Mouse (Mus musculus) liver, embryonic 14.5 days (tissue): ENCODE data around the gene Qdpr. TPM values are rescaled to one million over a fixed set of nuclear protein-coding genes. Genes with fewer than 3 reads are reported as not detected.
A peak's percentile ranks its signal among the peaks of the same experiment; 100 is the strongest.

Source experiments
- ATAC-seq: fragments of 200-750 bp; cut with Nextera tagmentation; 2 replicates; pipeline ENCODE4 v1.8.0; 2017; ENCODE audit warnings: moderate number of reproducible peaks, mild to moderate bottlenecking, moderate library complexity; ENCODE audit not compliant: insufficient read depth
- DNase-seq, 3 experiments: peaks; one replicate each; pipeline ENCODE4 v3.0.0-alpha.2; 2012 to 2013; ENCODE audit warnings: low read depth in 3 of 3, low spot score in 3 of 3
- H3K27ac ChIP-seq: fragments of 300-500 bp; sonication (generic); 2 replicates; pipeline ENCODE4 v1.5.1; 2014; ENCODE audit warnings: moderate library complexity, mild to moderate bottlenecking, control low read depth, inconsistent platforms
- H3K27me3 ChIP-seq: fragments of 300-500 bp; sonication (generic); 2 replicates; pipeline ENCODE4 v1.6.1; 2014; ENCODE audit warnings: mild to moderate bottlenecking, low read length, moderate library complexity; ENCODE audit not compliant: control insufficient read depth, insufficient read depth
- H3K36me3 ChIP-seq: fragments of 300-500 bp; sonication (generic); replicated peaks from 2 replicates; pipeline ENCODE4 v1.6.1; 2014; ENCODE audit warnings: low read depth; ENCODE audit not compliant: control insufficient read depth, insufficient read depth
- H3K4me1 ChIP-seq, 2 experiments: fragments of 200-500 bp in 1 of 2; fragments of 300-500 bp in 1 of 2; sonication (generic) in 1 of 2; replicated peaks; 2 replicates each; pipeline ENCODE4 v1.6.1; 2012 to 2014; ENCODE audit warnings: antibody characterized with exemption in 1 of 2, inconsistent platforms in 1 of 2, low read length in 1 of 2; ENCODE audit not compliant: control insufficient read depth in 2 of 2, insufficient read depth in 2 of 2
- H3K4me2 ChIP-seq: fragments of 300-500 bp; sonication (generic); 2 replicates; pipeline ENCODE4 v1.6.1; 2014; ENCODE audit warnings: low read depth, mild to moderate bottlenecking, control low read depth, moderate library complexity
- H3K4me3 ChIP-seq, 2 experiments: fragments of 200-500 bp in 1 of 2; fragments of 300-500 bp in 1 of 2; sonication (generic) in 1 of 2; 2 replicates each; pipeline ENCODE4 v1.5.1; 2012 to 2014; ENCODE audit warnings: low read depth in 2 of 2, low read length in 2 of 2, mild to moderate bottlenecking in 2 of 2, control low read depth in 1 of 2, inconsistent platforms in 1 of 2, moderate library complexity in 1 of 2; ENCODE audit not compliant: insufficient read depth in 1 of 2
- H3K9ac ChIP-seq: fragments of 300-500 bp; sonication (generic); replicated peaks from 2 replicates; pipeline ENCODE4 v1.6.1; 2014; ENCODE audit warnings: mild to moderate bottlenecking, control low read depth, moderate library complexity
- H3K9me3 ChIP-seq: fragments of 300-500 bp; sonication (generic); 2 replicates; pipeline ENCODE4 v1.6.1; 2016; ENCODE audit warnings: low read length, mixed read lengths; ENCODE audit not compliant: control insufficient read depth
- CTCF ChIP-seq: IDR thresholded peaks from 2 replicates; pipeline ENCODE4 v1.5.1; 2016; ENCODE audit warnings: antibody characterized with exemption, low read depth, control low read depth
- EP300 ChIP-seq: IDR thresholded peaks from 2 replicates; pipeline ENCODE4 v1.6.1; 2016; ENCODE audit warnings: antibody characterized with exemption, low read depth
- WGBS: fragments of 180-500 bp; shearing (Covaris S2); extraction: QIAGEN DNeasy Blood & Tissue Kit; methylation state at CpG from one replicate; pipeline ENCODE4 v1.1.7; 2014; ENCODE audit not compliant: insufficient replicate concordance; 5-methylcytosine and 5-hydroxymethylcytosine counted together
- polyA plus RNA-seq, 2 experiments: library from polyadenylated mRNA; depleted of rRNA in 1 of 2; stranded (reverse) in 1 of 2; unstranded in 1 of 2; fragments of >200 nt; fragmentation: Nextera tagmentation in 1 of 2; extraction: Ambion mirVana in 1 of 2; gene quantifications; 2 replicates each; pipeline versions ENCODE4 v1.2.1 to v1.2.3; 2012 to 2014

Gene Qdpr
- polyA plus RNA-seq, 2 experiments: 32.6 to 61.1 TPM

DNA sequence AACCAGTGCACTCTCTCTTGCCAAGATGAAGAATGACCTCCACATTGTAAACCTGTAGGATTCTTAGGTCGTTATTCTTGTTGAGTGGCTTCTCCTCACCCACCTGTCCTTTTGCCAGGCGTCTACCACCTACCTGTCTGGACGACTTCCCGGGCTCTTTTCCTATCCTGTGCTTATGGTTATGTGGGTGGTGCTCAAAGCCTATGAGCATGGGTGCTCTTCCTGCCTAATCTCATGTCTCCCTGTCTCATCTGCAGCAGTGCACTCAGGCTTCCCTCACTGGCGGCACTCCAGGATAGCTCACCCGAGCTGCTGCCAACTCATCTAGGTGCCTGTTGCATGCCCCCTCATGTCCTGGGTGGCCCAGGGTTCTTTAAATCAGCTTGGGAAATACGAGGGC is 27.6 kb upstream of the Qdpr start:
- no peak overlapping the region for H3K4me2 ChIP-seq
- DNase-seq: no peak
- 53% methylated on average over 7 of the region's 7 CpGs for WGBS

DNA sequence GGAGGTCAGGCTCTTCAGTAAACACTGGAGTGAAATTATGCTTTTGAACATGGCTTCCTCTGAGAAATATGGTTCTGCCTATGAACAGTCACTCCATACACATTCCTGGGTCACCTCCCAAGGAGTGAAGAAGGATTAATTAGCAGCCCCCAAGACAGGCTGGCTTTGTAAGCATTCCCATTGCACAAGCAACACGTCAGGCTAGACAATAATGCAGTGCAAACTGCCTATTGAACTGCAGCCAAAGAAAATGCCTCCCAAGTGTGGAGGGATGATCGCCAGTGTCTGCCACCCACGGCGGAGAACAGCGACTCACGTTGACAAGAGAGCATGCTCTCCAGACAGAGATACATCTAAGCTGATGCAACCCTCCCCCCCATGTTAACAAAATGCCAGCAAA is 26.3 kb upstream of the Qdpr start:
- Histone ChIP-seq H3K4me3 (no peak overlapping the region), H3K4me1 (no peaks in the 10 kb centered on the region), H3K9ac (no peak overlapping the region), H3K4me2 (no peak overlapping the region), H3K36me3 (no peaks in the 10 kb centered on the region), H3K27ac (no peak overlapping the region), H3K27me3 (no peaks in the 10 kb centered on the region), H3K9me3 (no peaks in the 10 kb centered on the region)
- DNase-seq: no peak
- ATAC-seq: no peak
- TF ChIP-seq CTCF: no peak
- WGBS: 61% methylated on average over 6 of the region's 6 CpGs

More for the DNA sequence above, 27.6 kb upstream of the Qdpr start:
- H3K27ac ChIP-seq: no peak overlapping the region
- no peaks in the 10 kb centered on the region for H3K36me3 ChIP-seq
- no peak overlapping the region for H3K4me3 ChIP-seq
- ATAC-seq: no peak
- TF ChIP-seq CTCF (no peak), EP300 (no peak)
- no peak overlapping the region for H3K9ac ChIP-seq
- H3K9me3 ChIP-seq: no peaks in the 10 kb centered on the region
- no peaks in the 10 kb centered on the region for H3K4me1 ChIP-seq
- H3K27me3 ChIP-seq: no peaks in the 10 kb centered on the region

DNA sequence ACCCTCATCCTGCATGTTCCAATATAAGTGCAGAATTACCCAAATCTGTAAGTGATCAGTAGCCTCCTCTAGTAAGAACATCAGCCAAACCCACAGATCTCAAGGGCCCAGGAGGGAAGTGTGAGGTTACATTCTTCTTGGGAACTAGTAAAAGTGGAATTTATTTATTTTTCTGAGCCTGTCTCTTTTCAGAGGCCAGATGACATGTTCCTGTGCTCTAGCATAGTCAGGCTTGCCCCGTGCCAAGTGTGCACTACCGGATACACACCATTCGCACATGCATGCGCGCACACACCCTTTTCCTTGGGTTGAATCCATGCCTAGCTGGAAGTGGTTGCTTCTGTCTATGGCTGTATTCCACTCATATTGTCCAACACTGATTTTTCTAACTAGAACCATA is 25.7 kb upstream of the Qdpr start:
- DNase-seq (no peak), ATAC-seq (no peak)
- H3K9me3 ChIP-seq: no peaks in the 10 kb centered on the region
- no peaks in the 10 kb centered on the region for H3K4me1 ChIP-seq
- 80% methylated on average over 5 of the region's 5 CpGs for WGBS
- no peak overlapping the region for H3K4me2 ChIP-seq
- no peak overlapping the region for H3K4me3 ChIP-seq
- no peaks in the 10 kb centered on the region for H3K36me3 ChIP-seq
- TF ChIP-seq EP300: no peak
- no peak for TF ChIP-seq CTCF
- H3K9ac ChIP-seq: no peak overlapping the region
- H3K27ac ChIP-seq: no peak overlapping the region
- no peaks in the 10 kb centered on the region for H3K27me3 ChIP-seq

DNA sequence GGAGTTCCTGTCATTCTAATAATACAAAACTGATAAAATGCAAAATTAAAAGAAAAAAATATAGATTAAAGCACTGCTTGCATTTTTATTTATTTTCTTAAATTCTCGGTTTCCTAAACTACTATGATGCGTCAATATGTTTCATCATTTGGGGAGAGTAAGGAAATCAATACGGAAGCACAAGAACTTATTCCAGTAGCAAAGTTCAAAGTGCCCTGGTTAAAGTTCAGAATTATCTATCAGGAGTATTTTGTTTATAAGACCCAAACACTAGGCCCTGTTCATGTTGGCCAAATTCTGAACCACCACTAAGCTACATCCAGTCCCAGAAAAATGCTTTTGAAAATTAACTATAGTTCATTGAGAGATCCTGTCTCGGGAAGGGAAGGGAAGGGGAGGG is 24.7 kb upstream of the Qdpr start:
- TF ChIP-seq CTCF: no peak
- no peak for TF ChIP-seq EP300
- no peaks in the 10 kb centered on the region for H3K27me3 ChIP-seq
- no peaks in the 10 kb centered on the region for H3K4me1 ChIP-seq
- no peak overlapping the region for H3K27ac ChIP-seq
- no peak overlapping the region for H3K4me2 ChIP-seq
- H3K4me3 ChIP-seq: no peak overlapping the region
- H3K9ac ChIP-seq: no peak overlapping the region
- H3K36me3 ChIP-seq: no peaks in the 10 kb centered on the region
- ATAC-seq (no peak), DNase-seq (no peak)
- 49% methylated on average over 3 of the region's 4 CpGs for WGBS
- H3K9me3 ChIP-seq: no peaks in the 10 kb centered on the region

DNA sequence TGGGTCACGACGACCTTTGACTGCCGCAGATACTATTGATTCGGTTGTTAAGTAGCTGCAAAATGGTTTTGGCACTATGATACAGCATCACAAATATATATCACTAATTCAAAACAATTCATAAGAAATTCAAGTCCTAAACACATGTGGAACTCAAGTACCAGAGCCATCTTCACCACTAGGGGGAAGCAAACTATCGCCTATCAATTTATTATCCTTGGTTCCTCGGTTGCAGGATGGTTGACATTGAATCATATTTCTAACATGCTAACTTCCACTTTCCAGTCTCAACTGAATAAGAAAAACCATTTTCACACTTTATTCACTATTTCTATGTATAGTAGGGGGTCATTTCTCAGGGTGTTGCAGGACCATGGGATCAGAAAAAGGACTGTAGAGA is 24.2 kb upstream of the Qdpr start:
- ATAC-seq (no peak), DNase-seq (peak in 2 of 3 experiments; percentile 22 to 43)
- no peak overlapping the region for H3K4me3 ChIP-seq
- no peaks in the 10 kb centered on the region for H3K27me3 ChIP-seq
- no peaks in the 10 kb centered on the region for H3K36me3 ChIP-seq
- no peak overlapping the region for H3K4me2 ChIP-seq
- WGBS: 21% methylated on average over 6 of the region's 6 CpGs
- H3K9ac ChIP-seq: no peak overlapping the region
- H3K4me1 ChIP-seq: no peaks in the 10 kb centered on the region
- no peaks in the 10 kb centered on the region for H3K9me3 ChIP-seq
- no peak overlapping the region for H3K27ac ChIP-seq
- TF ChIP-seq CTCF (peak; percentile 65), EP300 (no peak)

DNA sequence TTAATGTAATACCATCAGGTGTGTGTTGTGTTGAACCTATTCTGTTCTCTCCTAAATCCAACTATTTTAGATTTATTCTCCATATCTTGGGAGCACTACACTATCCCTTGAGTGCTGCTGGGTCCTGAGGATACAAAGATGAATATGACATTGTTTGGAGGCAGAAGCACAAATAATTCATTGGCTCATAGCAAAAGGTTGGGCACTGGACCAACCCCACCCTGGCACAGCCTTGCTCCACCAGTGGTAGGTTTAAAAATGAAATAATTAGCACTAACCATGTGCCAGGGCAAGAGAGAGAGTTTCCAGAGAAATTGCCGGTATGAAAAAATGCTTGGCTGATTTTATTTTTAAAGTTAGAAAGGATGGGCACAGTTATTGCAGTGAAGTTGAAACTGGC is 23.5 kb upstream of the Qdpr start:
- no peaks in the 10 kb centered on the region for H3K36me3 ChIP-seq
- WGBS: 75% methylated on average over 1 of the region's 1 CpGs
- H3K4me1 ChIP-seq: no peaks in the 10 kb centered on the region
- H3K9ac ChIP-seq: no peak overlapping the region
- H3K9me3 ChIP-seq: no peaks in the 10 kb centered on the region
- DNase-seq (no peak), ATAC-seq (no peak)
- TF ChIP-seq CTCF (no peak), EP300 (no peak)
- H3K4me2 ChIP-seq: no peak overlapping the region
- H3K27me3 ChIP-seq: no peaks in the 10 kb centered on the region
- H3K4me3 ChIP-seq: no peak overlapping the region
- H3K27ac ChIP-seq: no peak overlapping the region
